Mouse (Mus musculus) right cerebral cortex, adult 18-20 months (tissue): ENCODE results near the gene Dpf1.
A peak's percentile ranks its signal among the peaks of the same experiment; 100 is the strongest.

Experiments used
- DNase-seq: peaks from one replicate; pipeline ENCODE4 v3.0.0; 2022; ENCODE audit warnings: mixed read lengths

The Dpf1 gene

GRCm38 (mm10) chr7:29309749-29310148 lies 6.0 kb downstream of the Dpf1 start:
- DNase-seq = no peak

GRCm38 (mm10) chr7:29313051-29313450 lies 9.3 kb downstream of the Dpf1 start:
- DNase-seq = peak; percentile 77

GRCm38 (mm10) chr7:29313572-29314261 lies 10.0 kb downstream of the Dpf1 start:
- DNase-seq = no peak

- DNase-seq = peak; percentile 82
These were observed 11.3 kb downstream of the Dpf1 start for GRCm38 (mm10) chr7:29314844-29315628.

- peak; percentile 80 for DNase-seq
These were observed 12.5 kb downstream of the Dpf1 start for GRCm38 (mm10) chr7:29316137-29316734.

GRCm38 (mm10) chr7:29316976-29317375 lies 13.2 kb downstream of the Dpf1 start:
- peak; percentile 83 for DNase-seq

- peak; percentile 48 for DNase-seq
These were observed 13.8 kb downstream of the Dpf1 start for GRCm38 (mm10) chr7:29317558-29317957.

GRCm38 (mm10) chr7:29318115-29318911 lies 14.6 kb downstream of the Dpf1 start:
- DNase-seq = peak; percentile 80

- DNase-seq = no peak
These were observed 15.9 kb downstream of the Dpf1 start for GRCm38 (mm10) chr7:29319337-29320307.

GRCm38 (mm10) chr7:29327087-29327486 lies 23.3 kb downstream of the Dpf1 start:
- no peak for DNase-seq

- no peak for DNase-seq
These were observed 25.2 kb downstream of the Dpf1 start for GRCm38 (mm10) chr7:29328984-29329383.

GRCm38 (mm10) chr7:29334156-29334555 lies 30.4 kb downstream of the Dpf1 start:
- DNase-seq = no peak

GRCm38 (mm10) chr7:29335276-29335675 lies 31.5 kb downstream of the Dpf1 start:
- no peak for DNase-seq

GRCm38 (mm10) chr7:29335841-29336671 lies 32.3 kb downstream of the Dpf1 start:
- DNase-seq = no peak

GRCm38 (mm10) chr7:29336795-29337319 lies 33.1 kb downstream of the Dpf1 start:
- no peak for DNase-seq

GRCm38 (mm10) chr7:29337766-29338165 lies 34.0 kb downstream of the Dpf1 start:
- DNase-seq = no peak

- no peak for DNase-seq
These were observed 34.7 kb downstream of the Dpf1 start for GRCm38 (mm10) chr7:29338351-29338919.

- no peak for DNase-seq
These were observed 35.4 kb downstream of the Dpf1 start for GRCm38 (mm10) chr7:29338984-29339679.

- no peak for DNase-seq
These were observed 36.5 kb downstream of the Dpf1 start for GRCm38 (mm10) chr7:29340247-29340646.

GRCm38 (mm10) chr7:29340838-29341237 lies 37.1 kb downstream of the Dpf1 start:
- DNase-seq = no peak
